Mouse (Mus musculus) cerebellum, adult 2 months (tissue): Measurements from ENCODE around the gene Prss57.

ENCODE experiments used
- CTCF ChIP-seq: fragments of 200-500 bp; IDR thresholded peaks from 2 replicates; pipeline ENCODE4 v1.5.1; 2011; ENCODE audit warnings: low read depth, mild to moderate bottlenecking, control low read depth, low read length, moderate library complexity, borderline replicate concordance; ENCODE audit not compliant: insufficient read depth
- POLR2A ChIP-seq: fragments of 200-500 bp; IDR thresholded peaks from 2 replicates; pipeline ENCODE4 v1.6.1; 2011; ENCODE audit warnings: low read length, control low read depth, borderline replicate concordance; ENCODE audit not compliant: insufficient read depth

GRCm38 (mm10) chr10:79769329-79769728 is 21.4 kb downstream of the Prss57 start:
- TF ChIP-seq CTCF (no peak), POLR2A (no peak)
